Mouse (Mus musculus): ENCODE data around the gene Naga.

The Naga gene

GRCm38 (mm10) chr15:82308416-82308815 is 30.3 kb downstream of the Naga start:
- TF ChIP-seq GATA4 (IDR thresholded peaks at IDR 0.05; ENCODE audit: insufficient replicate concordance, low read length) = no peak

- no peak for TF ChIP-seq GATA4 (IDR thresholded peaks at IDR 0.05; ENCODE audit: insufficient replicate concordance, low read length)
Measured at GRCm38 (mm10) chr15:82307107-82307506, 31.6 kb downstream of the Naga start.

- TF ChIP-seq GATA4 (IDR thresholded peaks at IDR 0.05; ENCODE audit: insufficient replicate concordance, low read length) = no peak
Measured at GRCm38 (mm10) chr15:82298764-82299561, 39.8 kb downstream of the Naga start, which contains the start of gene Wbp2nl. Wbp2nl (plus strand) TSS chr15:82298954.

- TF ChIP-seq GATA4 (IDR thresholded peaks at IDR 0.05; ENCODE audit: insufficient replicate concordance, low read length) = no peak
Measured at GRCm38 (mm10) chr15:82294059-82294458, 44.7 kb downstream of the Naga start.

- TF ChIP-seq GATA4 (IDR thresholded peaks at IDR 0.05; ENCODE audit: insufficient replicate concordance, low read length) = no peak
Measured at GRCm38 (mm10) chr15:82293271-82293711, 45.4 kb downstream of the Naga start.

GRCm38 (mm10) chr15:82292851-82293250 is 45.9 kb downstream of the Naga start:
- TF ChIP-seq GATA4 (IDR thresholded peaks at IDR 0.05; ENCODE audit: insufficient replicate concordance, low read length) = no peak

- no peak for TF ChIP-seq GATA4 (IDR thresholded peaks at IDR 0.05; ENCODE audit: insufficient replicate concordance, low read length)
Measured at GRCm38 (mm10) chr15:82290252-82290651, 48.5 kb downstream of the Naga start.

GRCm38 (mm10) chr15:82286157-82286556 is 52.6 kb downstream of the Naga start:
- no peak for TF ChIP-seq GATA4 (IDR thresholded peaks at IDR 0.05; ENCODE audit: insufficient replicate concordance, low read length)

GRCm38 (mm10) chr15:82280638-82281037 is 58.1 kb downstream of the Naga start:
- no peak for TF ChIP-seq GATA4 (IDR thresholded peaks at IDR 0.05; ENCODE audit: insufficient replicate concordance, low read length)
